Mouse (Mus musculus) myocyte (in vitro differentiated cells): ENCODE results near the gene Larp4.
"Not testable (repeated sequence)": the region's sequence is repeated elsewhere in the genome, so short reads cannot be mapped to it uniquely, and the experiment has no call there.

Experiments
- E2F4 ChIP-seq: IDR thresholded peaks from one replicate; pipeline ENCODE4 v1.6.1; 2011; ENCODE audit warnings: mild to moderate bottlenecking, control low read depth, moderate library complexity; ENCODE audit not compliant: insufficient read depth
- MAX ChIP-seq: IDR thresholded peaks from one replicate; pipeline ENCODE4 v1.6.1; 2011; ENCODE audit warnings: low read depth, mild to moderate bottlenecking, control low read depth
- POLR2A ChIP-seq: IDR thresholded peaks from one replicate; pipeline ENCODE4 v1.6.1; 2011; ENCODE audit warnings: low read depth, mild to moderate bottlenecking, control low read depth, moderate library complexity; ENCODE audit not compliant: insufficient read length
- POLR2AphosphoS2 ChIP-seq: IDR thresholded peaks from one replicate; pipeline ENCODE4 v1.6.1; 2011; ENCODE audit warnings: low read depth, control low read depth; ENCODE audit not compliant: insufficient read length
- SRF ChIP-seq: IDR thresholded peaks from one replicate; pipeline ENCODE4 v1.6.1; 2011; ENCODE audit warnings: low read depth; ENCODE audit not compliant: control insufficient read depth, insufficient read length
- TCF12 ChIP-seq: IDR thresholded peaks from one replicate; pipeline ENCODE4 v1.6.1; 2011; ENCODE audit warnings: mild to moderate bottlenecking, control low read depth; ENCODE audit not compliant: poor library complexity, insufficient read depth, severe bottlenecking

GRCm38 (mm10) chr15:99976121-99976520 is 6.3 kb downstream of the Larp4 start:
- TF ChIP-seq POLR2A, MAX, E2F4, TCF12, SRF, POLR2AphosphoS2: not testable (repeated sequence)
